Mouse (Mus musculus) stomach, postnatal 0 days (tissue): ENCODE results near the gene Fam57b.

Experiments used
- CTCF ChIP-seq: IDR thresholded peaks from 2 replicates; pipeline ENCODE4 v1.5.1; 2016; ENCODE audit warnings: antibody characterized with exemption, low read depth, mild to moderate bottlenecking, moderate library complexity
- EP300 ChIP-seq: optimal IDR thresholded peaks from 2 replicates; pipeline ENCODE3; 2016; ENCODE audit warnings: antibody characterized with exemption

- TF ChIP-seq CTCF (no peak), EP300 (no peak)
Measured at GRCm38 (mm10) chr7:126823940-126824339, 26.5 kb downstream of the Fam57b start.
